Mouse (Mus musculus) limb, embryonic 14.5 days (tissue): ENCODE results near the gene Gtf3c5. TPM values are rescaled to one million over a fixed set of nuclear protein-coding genes. Genes with fewer than 3 reads are reported as not detected.
A peak's percentile ranks its signal among the peaks of the same experiment; 100 is the strongest.

Experiments
- ATAC-seq: fragments of 200-750 bp; cut with Nextera tagmentation; 2 replicates; pipeline ENCODE4 v1.8.0; 2017; ENCODE audit warnings: low read depth, moderate number of reproducible peaks, moderate TSS enrichment; ENCODE audit not compliant: low FRiP score
- DNase-seq: peaks from one replicate; pipeline ENCODE4 v3.0.0-alpha.2; 2015; ENCODE audit warnings: low spot score
- H3K27ac ChIP-seq: fragments of 300-500 bp; sonication (generic); replicated peaks from 2 replicates; pipeline ENCODE4 v1.5.1; 2014; ENCODE audit warnings: low read depth, mild to moderate bottlenecking, low read length, moderate library complexity, mixed read lengths
- H3K27me3 ChIP-seq: fragments of 300-500 bp; sonication (generic); 2 replicates; pipeline ENCODE4 v1.6.1; 2014; ENCODE audit warnings: low read length, mixed read lengths; ENCODE audit not compliant: control insufficient read depth, insufficient read depth
- H3K36me3 ChIP-seq: fragments of 300-500 bp; sonication (generic); 2 replicates; pipeline ENCODE4 v1.6.1; 2014; ENCODE audit warnings: mild to moderate bottlenecking, low read length, moderate library complexity, mixed read lengths; ENCODE audit not compliant: control insufficient read depth, insufficient read depth
- H3K4me1 ChIP-seq: fragments of 300-500 bp; sonication (generic); 2 replicates; pipeline ENCODE4 v1.6.1; 2014; ENCODE audit warnings: antibody characterized with exemption, low read length, mixed read lengths; ENCODE audit not compliant: control insufficient read depth, insufficient read depth
- H3K4me2 ChIP-seq: fragments of 300-500 bp; sonication (generic); replicated peaks from 2 replicates; pipeline ENCODE4 v1.6.1; 2014; ENCODE audit warnings: low read depth, mild to moderate bottlenecking, low read length, moderate library complexity; ENCODE audit not compliant: severe bottlenecking
- H3K4me3 ChIP-seq: fragments of 300-500 bp; sonication (generic); replicated peaks from 2 replicates; pipeline ENCODE4 v1.5.1; 2014; ENCODE audit warnings: low read length
- H3K9ac ChIP-seq: fragments of 300-500 bp; sonication (generic); 2 replicates; pipeline ENCODE4 v1.6.1; 2014; ENCODE audit warnings: mild to moderate bottlenecking, low read depth, low read length, moderate library complexity; ENCODE audit not compliant: severe bottlenecking
- H3K9me3 ChIP-seq: fragments of 300-500 bp; sonication (generic); 2 replicates; pipeline ENCODE4 v1.6.1; 2016; ENCODE audit warnings: low read length; ENCODE audit not compliant: control insufficient read depth
- POLR2A ChIP-seq: fragments of 200-500 bp; IDR thresholded peaks from 2 replicates; pipeline ENCODE4 v1.8.0; 2012; ENCODE audit warnings: inconsistent platforms, mild to moderate bottlenecking, moderate library complexity, borderline replicate concordance; ENCODE audit not compliant: insufficient read depth, insufficient read length; ENCODE audit errors: extremely low read depth
- WGBS: fragments of 180-500 bp; shearing (Covaris S2); extraction: QIAGEN DNeasy Blood & Tissue Kit; methylation state at CpG from one replicate; pipeline ENCODE4 v1.1.7; 2014; 5-methylcytosine and 5-hydroxymethylcytosine counted together
- polyA plus RNA-seq, 2 experiments: library from polyadenylated mRNA; depleted of rRNA in 1 of 2; stranded (reverse) in 1 of 2; unstranded in 1 of 2; fragments of >200 nt; fragmentation: Nextera tagmentation in 1 of 2; extraction: Ambion mirVana in 1 of 2; gene quantifications; 2 replicates each; pipeline versions ENCODE4 v1.2.1 to v1.2.3; 2012 to 2014

Gene Gtf3c5
- polyA plus RNA-seq, 2 experiments: 29.7 to 52.4 TPM

GRCm38 (mm10) chr2:28552301-28552700 lies 31.2 kb downstream of the Gtf3c5 start:
- no peaks in the 10 kb centered on the region for H3K9me3 ChIP-seq
- no peak for TF ChIP-seq POLR2A
- H3K9ac ChIP-seq: no peak overlapping the region
- H3K4me2 ChIP-seq: no peak overlapping the region
- ATAC-seq (no peak), DNase-seq (no peak)
- H3K27ac ChIP-seq: no peak overlapping the region
- no peak overlapping the region for H3K4me3 ChIP-seq
- H3K4me1 ChIP-seq: no peaks in the 10 kb centered on the region
- peaks cover 71% of the 10 kb centered on the region for H3K36me3 ChIP-seq
- H3K27me3 ChIP-seq: no peaks in the 10 kb centered on the region
- 98% methylated on average over 5 of the region's 5 CpGs for WGBS

- no peaks in the 10 kb centered on the region for H3K9me3 ChIP-seq
- no peak overlapping the region for H3K9ac ChIP-seq
- H3K4me2 ChIP-seq: no peak overlapping the region
- H3K4me3 ChIP-seq: no peak overlapping the region
- peaks cover 93% of the 10 kb centered on the region for H3K36me3 ChIP-seq
- 86% methylated on average over 13 of the region's 13 CpGs for WGBS
- no peaks in the 10 kb centered on the region for H3K27me3 ChIP-seq
- TF ChIP-seq POLR2A: no peak
- ATAC-seq (no peak), DNase-seq (no peak)
- no peaks in the 10 kb centered on the region for H3K4me1 ChIP-seq
- no peak overlapping the region for H3K27ac ChIP-seq
Observed at GRCm38 (mm10) chr2:28549157-28549556, 34.4 kb downstream of the Gtf3c5 start.

- no peaks in the 10 kb centered on the region for H3K4me1 ChIP-seq
- WGBS: 51% methylated on average over 11 of the region's 11 CpGs
- peaks cover 94% of the 10 kb centered on the region for H3K36me3 ChIP-seq
- DNase-seq: peak; percentile 80
- H3K27me3 ChIP-seq: no peaks in the 10 kb centered on the region
- peak; percentile 48; the same call in 1 of the 2 replicates for ATAC-seq
- H3K4me3 ChIP-seq: no peak overlapping the region
- no peaks in the 10 kb centered on the region for H3K9me3 ChIP-seq
- no peak overlapping the region for H3K27ac ChIP-seq
- no peak overlapping the region for H3K9ac ChIP-seq
- no peak overlapping the region for H3K4me2 ChIP-seq
- no peak for TF ChIP-seq POLR2A
Observed at GRCm38 (mm10) chr2:28547237-28548172, 36.0 kb downstream of the Gtf3c5 start.

GRCm38 (mm10) chr2:28546560-28546959 lies 37.0 kb downstream of the Gtf3c5 start:
- TF ChIP-seq POLR2A: no peak
- Histone ChIP-seq H3K36me3 (peaks cover 94% of the 10 kb centered on the region), H3K4me2 (no peak overlapping the region), H3K9ac (no peak overlapping the region), H3K9me3 (no peaks in the 10 kb centered on the region), H3K4me3 (no peak overlapping the region), H3K4me1 (no peaks in the 10 kb centered on the region), H3K27me3 (no peaks in the 10 kb centered on the region), H3K27ac (no peak overlapping the region)
- no peak for ATAC-seq
- DNase-seq: no peak
- WGBS: 86% methylated on average over 6 of the region's 6 CpGs

- Histone ChIP-seq H3K9ac (no peak overlapping the region), H3K36me3 (peaks cover 94% of the 10 kb centered on the region), H3K27ac (no peak overlapping the region), H3K9me3 (no peaks in the 10 kb centered on the region), H3K4me2 (no peak overlapping the region), H3K27me3 (no peaks in the 10 kb centered on the region), H3K4me1 (no peaks in the 10 kb centered on the region), H3K4me3 (no peak overlapping the region)
- ATAC-seq (no peak), DNase-seq (no peak)
- no peak for TF ChIP-seq POLR2A
Observed at GRCm38 (mm10) chr2:28545976-28546375, 37.6 kb downstream of the Gtf3c5 start.
